Mouse (Mus musculus) testis, adult 2 months (tissue): ENCODE measurements around the gene Zbtb17. TPM values are rescaled to one million over a fixed set of nuclear protein-coding genes. Genes with fewer than 3 reads are reported as not detected.

Experiments used
- H3K27ac ChIP-seq: fragments of 200-500 bp; 2 replicates; pipeline ENCODE4 v1.5.1; 2012; ENCODE audit warnings: low read depth, low read length; ENCODE audit not compliant: control insufficient read depth, insufficient read depth
- H3K27me3 ChIP-seq: fragments of 200-500 bp; 2 replicates; pipeline ENCODE4 v1.6.1; 2012; ENCODE audit warnings: mild to moderate bottlenecking, low read length, moderate library complexity; ENCODE audit not compliant: control insufficient read depth, insufficient read depth
- H3K36me3 ChIP-seq: fragments of 200-500 bp; 2 replicates; pipeline ENCODE4 v1.6.1; 2012; ENCODE audit warnings: mild to moderate bottlenecking, low read length; ENCODE audit not compliant: control insufficient read depth, insufficient read depth
- H3K4me1 ChIP-seq: fragments of 200-500 bp; 2 replicates; pipeline ENCODE4 v1.6.1; 2012; ENCODE audit warnings: low read length; ENCODE audit not compliant: control insufficient read depth, insufficient read depth
- H3K4me3 ChIP-seq: fragments of 200-500 bp; 2 replicates; pipeline ENCODE4 v1.5.1; 2012; ENCODE audit warnings: low read depth, mild to moderate bottlenecking, low read length, moderate library complexity, mixed read lengths; ENCODE audit not compliant: control insufficient read depth
- CTCF ChIP-seq: fragments of 200-500 bp; IDR thresholded peaks from 2 replicates; pipeline ENCODE4 v1.5.1; 2012; ENCODE audit warnings: low read depth, mild to moderate bottlenecking, inconsistent platforms, low read length, moderate library complexity; ENCODE audit not compliant: control insufficient read depth, insufficient read depth, insufficient replicate concordance
- POLR2A ChIP-seq: fragments of 200-500 bp; IDR thresholded peaks from 2 replicates; pipeline ENCODE4 v1.6.1; 2012; ENCODE audit warnings: low read depth, mild to moderate bottlenecking, inconsistent platforms, low read length, moderate library complexity; ENCODE audit not compliant: control insufficient read depth
- polyA plus RNA-seq: library from polyadenylated mRNA; depleted of rRNA; stranded (reverse); fragments of >200 nt; gene quantifications from 2 replicates; pipeline ENCODE4 v1.2.3, GENCODE M21; 2012

Gene Zbtb17
- polyA plus RNA-seq, 1 experiment = 24.6 TPM

DNA sequence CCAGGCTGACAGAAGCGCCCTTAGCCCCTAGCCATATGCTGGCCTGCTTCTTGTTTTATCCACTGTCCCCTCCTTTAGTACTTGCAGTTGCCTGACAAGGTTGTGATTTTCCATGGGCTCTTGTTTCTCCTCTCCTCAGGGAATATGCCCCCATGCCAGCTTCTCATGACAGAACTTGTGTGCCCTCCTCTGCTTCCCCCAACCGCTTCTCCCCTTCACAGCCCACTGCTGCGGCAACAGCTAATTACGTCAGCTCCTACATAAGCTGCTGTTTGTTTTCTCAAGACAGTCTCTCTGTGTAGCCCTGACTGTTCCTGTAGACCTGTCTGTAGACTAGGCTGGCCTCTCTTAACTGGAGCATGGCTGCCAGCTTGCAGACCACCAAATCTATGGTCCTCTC lies 11.1 kb downstream of the Zbtb17 start:
- Histone ChIP-seq H3K4me3 (no peak overlapping the region), H3K36me3 (no peaks in the 10 kb centered on the region), H3K27me3 (no peaks in the 10 kb centered on the region), H3K4me1 (no peaks in the 10 kb centered on the region), H3K27ac (no peak overlapping the region)
- TF ChIP-seq CTCF (no peak), POLR2A (no peak)

DNA sequence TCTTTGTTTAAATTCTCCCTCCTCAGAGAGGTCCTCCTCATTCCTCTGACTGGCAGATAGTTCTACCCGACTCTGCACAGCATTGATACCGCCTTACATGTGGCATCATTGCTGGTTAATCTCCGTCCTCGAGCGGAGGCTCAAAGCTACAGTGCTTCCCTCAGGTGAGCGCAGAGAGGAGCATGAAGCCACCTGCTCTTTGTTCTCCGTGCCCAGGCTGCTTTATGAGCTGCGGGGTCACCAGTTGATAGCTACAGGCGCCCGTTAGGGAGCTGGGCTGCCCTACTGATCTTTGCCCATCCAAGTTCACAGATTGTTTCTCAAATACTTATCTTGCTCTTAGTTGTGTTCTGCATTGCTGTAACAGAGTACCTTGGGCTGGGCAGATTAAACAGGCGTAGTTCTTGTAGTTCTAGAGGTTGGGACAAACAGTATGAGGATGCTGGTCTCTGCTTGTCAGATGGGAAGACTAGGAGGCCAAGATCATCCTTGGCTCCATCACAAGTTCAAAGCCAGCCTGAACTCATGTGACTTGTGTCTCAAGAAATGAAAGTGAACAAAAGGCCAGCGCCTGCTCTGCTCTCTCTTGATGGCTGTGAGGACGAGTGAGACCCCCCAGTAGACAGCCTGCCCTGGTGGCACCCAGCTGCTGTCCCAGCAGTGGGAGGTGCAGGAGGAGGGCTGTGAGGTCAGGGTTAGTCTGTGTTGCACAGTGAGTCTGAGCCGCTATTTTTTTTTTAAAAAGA lies 11.9 kb downstream of the Zbtb17 start:
- TF ChIP-seq POLR2A (no peak), CTCF (no peak)
- no peaks in the 10 kb centered on the region for H3K36me3 ChIP-seq

DNA sequence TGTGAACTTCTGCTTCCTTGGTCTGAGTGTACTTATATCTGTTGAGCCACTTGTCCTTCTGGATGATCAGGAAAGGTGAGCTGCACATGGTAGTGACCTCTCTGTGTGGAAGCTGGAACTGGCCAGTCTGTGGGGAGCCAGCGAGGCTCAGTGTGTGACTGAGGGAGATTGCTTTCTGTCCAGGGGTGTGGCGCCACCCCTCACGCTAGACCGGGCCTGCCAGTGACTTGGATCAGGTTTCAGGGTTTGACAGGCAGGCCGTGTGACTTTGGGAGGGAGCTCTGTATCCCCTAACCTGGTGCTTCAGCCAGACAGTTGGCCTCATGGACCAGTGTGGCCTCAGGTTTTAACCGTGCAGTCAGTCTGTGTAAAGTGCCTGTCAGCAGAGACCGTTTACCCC lies 13.8 kb downstream of the Zbtb17 start:
- TF ChIP-seq CTCF (no peak), POLR2A (no peak)
- Histone ChIP-seq H3K4me3 (no peak overlapping the region), H3K27ac (no peak overlapping the region), H3K36me3 (no peaks in the 10 kb centered on the region), H3K4me1 (no peaks in the 10 kb centered on the region), H3K27me3 (no peaks in the 10 kb centered on the region)

More for the DNA sequence above, 11.9 kb downstream of the Zbtb17 start:
- no peaks in the 10 kb centered on the region for H3K4me1 ChIP-seq
- H3K4me3 ChIP-seq = no peak overlapping the region
- no peaks in the 10 kb centered on the region for H3K27me3 ChIP-seq
- H3K27ac ChIP-seq = no peak overlapping the region

- H3K4me1 ChIP-seq = no peaks in the 10 kb centered on the region
- no peak overlapping the region for H3K27ac ChIP-seq
- H3K27me3 ChIP-seq = no peaks in the 10 kb centered on the region
- H3K36me3 ChIP-seq = no peaks in the 10 kb centered on the region
- H3K4me3 ChIP-seq = no peak overlapping the region
- TF ChIP-seq POLR2A (no peak), CTCF (no peak)
These were observed 14.4 kb downstream of the Zbtb17 start for GRCm38 (mm10) chr4:141458888-141459287.

DNA sequence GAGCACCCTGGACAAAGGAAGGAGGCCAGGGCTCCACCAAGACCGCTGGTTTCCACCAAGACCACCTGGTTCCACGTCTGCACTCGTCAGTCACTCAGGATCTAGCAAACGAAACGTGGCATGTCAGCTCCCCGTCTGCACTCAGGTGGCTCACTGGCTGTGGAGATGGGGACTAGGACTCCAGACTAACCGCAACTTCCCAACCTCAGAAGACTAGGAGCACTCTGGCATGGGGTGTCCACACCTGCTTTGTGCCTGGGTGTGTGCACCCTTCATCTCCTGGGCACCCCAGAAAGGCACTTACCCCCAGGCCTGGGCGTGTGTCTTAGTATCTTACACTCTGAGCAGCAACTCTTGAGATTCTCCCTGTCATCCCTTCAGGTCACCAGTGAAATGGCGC lies 15.3 kb downstream of the Zbtb17 start:
- TF ChIP-seq POLR2A = no peak
- no peak for TF ChIP-seq CTCF
- no peak overlapping the region for H3K27ac ChIP-seq
- H3K4me3 ChIP-seq = no peak overlapping the region
- H3K27me3 ChIP-seq = no peaks in the 10 kb centered on the region
- peaks cover under 1% of the 10 kb centered on the region for H3K36me3 ChIP-seq
- no peaks in the 10 kb centered on the region for H3K4me1 ChIP-seq

DNA sequence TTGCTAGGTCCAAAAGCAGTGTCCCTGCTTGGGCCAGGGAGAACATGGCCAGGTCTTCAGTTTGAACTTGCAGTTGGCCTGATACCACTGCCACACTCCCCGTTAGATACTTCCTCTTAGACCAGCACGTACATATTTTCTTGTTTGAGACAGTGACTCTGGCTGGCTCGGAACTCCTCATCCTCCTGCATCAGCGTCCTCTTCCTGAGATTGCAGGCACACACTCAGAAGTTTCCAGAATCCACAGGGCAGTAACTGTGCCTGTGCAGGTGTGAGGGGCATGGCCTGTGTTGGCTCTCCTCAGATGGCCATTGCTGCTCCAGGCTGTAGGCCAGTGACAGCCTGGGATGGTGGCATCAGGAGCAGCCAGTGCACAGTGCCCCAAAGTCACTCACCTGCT lies 16.0 kb downstream of the Zbtb17 start:
- peaks cover 2% of the 10 kb centered on the region for H3K36me3 ChIP-seq
- H3K4me3 ChIP-seq = no peak overlapping the region
- H3K4me1 ChIP-seq = no peaks in the 10 kb centered on the region
- no peak for TF ChIP-seq POLR2A
- TF ChIP-seq CTCF = no peak
- no peak overlapping the region for H3K27ac ChIP-seq
- H3K27me3 ChIP-seq = no peaks in the 10 kb centered on the region

- H3K36me3 ChIP-seq = peaks cover 2% of the 10 kb centered on the region
- TF ChIP-seq POLR2A (no peak), CTCF (no peak)
These were observed 16.6 kb downstream of the Zbtb17 start for GRCm38 (mm10) chr4:141461088-141461487.

More at GRCm38 (mm10) chr4:141461088-141461487, 16.6 kb downstream of the Zbtb17 start:
- no peak overlapping the region for H3K27ac ChIP-seq
- H3K4me3 ChIP-seq = no peak overlapping the region
- H3K4me1 ChIP-seq = no peaks in the 10 kb centered on the region
- H3K27me3 ChIP-seq = no peaks in the 10 kb centered on the region
